Mouse (Mus musculus): ENCODE data around the gene Ak6. TPM values are rescaled to one million over a fixed set of nuclear protein-coding genes. Genes with fewer than 3 reads are reported as not detected.

Gene Ak6
- total RNA-seq, 2 experiments from 2014 or later: 110 to 115 TPM

Other genes starting within 250 kb of the Ak6 start
- gene Naip1, start 198.1 kb upstream of the Ak6 start, total RNA-seq (2021): under 1 TPM; 0.18 to 0.41 TPM
- 10 to 100 TPM; 42.8 to 44.2 TPM for gene Gtf2h2, start 158.4 kb upstream of the Ak6 start, total RNA-seq (2021)
- 1 to 10 TPM; 9.5 to 9.6 TPM for gene Ocln, start 98.3 kb upstream of the Ak6 start, total RNA-seq (2021)
- gene Marveld2, start 34.0 kb upstream of the Ak6 start, total RNA-seq (2021): 1 to 10 TPM; 1.2 to 2.6 TPM
- 10 to 100 TPM; 13.0 to 13.3 TPM for gene Rad17, start 72 bp downstream of the Ak6 start, total RNA-seq (2021)
- gene Taf9, start 600 bp downstream of the Ak6 start, total RNA-seq (2021): 10 to 100 TPM; 23.2 to 29.3 TPM
- gene Ccdc125, start 18.7 kb downstream of the Ak6 start, total RNA-seq (2021): under 1 TPM; 0.47 to 0.79 TPM
- 10 to 100 TPM; 33.6 to 37.3 TPM for gene Cdk7, start 80.0 kb downstream of the Ak6 start, total RNA-seq (2021)
- 10 to 100 TPM; 65.3 to 65.6 TPM for gene Mrps36, start 93.7 kb downstream of the Ak6 start, total RNA-seq (2021)
- gene Cenph, start 124.9 kb downstream of the Ak6 start, total RNA-seq (2021): 1 to 10 TPM; 1.8 to 3.1 TPM
- gene Ccnb1, start 135.6 kb downstream of the Ak6 start, total RNA-seq (2021): 1 to 10 TPM; 3.9 to 6.5 TPM
- gene Slc30a5, start 182.4 kb downstream of the Ak6 start, total RNA-seq (2021): 10 to 100 TPM; 40.1 to 42.8 TPM